Mouse (Mus musculus) CD4-positive helper T cell, adult 2 months (primary cell): ENCODE results near the gene Axin2.

Experiments used
- DNase-seq: peaks from one replicate; pipeline ENCODE4 v3.0.0-alpha.2; 2012; ENCODE audit warnings: low read depth, missing footprints, low spot score

Axin2 gene

GRCm38 (mm10) chr11:108929176-108929575, 9.0 kb downstream of the Axin2 start:
- no peak for DNase-seq

- DNase-seq, result no peak
Observed at GRCm38 (mm10) chr11:108929700-108930099, 9.6 kb downstream of the Axin2 start.

GRCm38 (mm10) chr11:108930612-108931011, 10.5 kb downstream of the Axin2 start:
- no peak for DNase-seq

GRCm38 (mm10) chr11:108933835-108934234, 13.7 kb downstream of the Axin2 start:
- no peak for DNase-seq

GRCm38 (mm10) chr11:108935128-108935868, 15.1 kb downstream of the Axin2 start:
- no peak for DNase-seq

- DNase-seq, result no peak
Observed at GRCm38 (mm10) chr11:108936016-108936792, 16.1 kb downstream of the Axin2 start.

- DNase-seq, result no peak
Observed at GRCm38 (mm10) chr11:108940655-108941412, 20.7 kb downstream of the Axin2 start.

- no peak for DNase-seq
Observed at GRCm38 (mm10) chr11:108941836-108942235, 21.7 kb downstream of the Axin2 start.

GRCm38 (mm10) chr11:108943741-108944140, 23.6 kb downstream of the Axin2 start:
- DNase-seq, result no peak

- no peak for DNase-seq
Observed at GRCm38 (mm10) chr11:108945666-108946065, 25.5 kb downstream of the Axin2 start.

- no peak for DNase-seq
Observed at GRCm38 (mm10) chr11:108947425-108948184, 27.5 kb downstream of the Axin2 start.

- DNase-seq, result no peak
Observed at GRCm38 (mm10) chr11:108948501-108948900, 28.4 kb downstream of the Axin2 start.

- DNase-seq, result no peak
Observed at GRCm38 (mm10) chr11:108948931-108949330, 28.8 kb downstream of the Axin2 start.

GRCm38 (mm10) chr11:108952343-108952742, 32.2 kb downstream of the Axin2 start:
- DNase-seq, result peak; percentile 16

- no peak for DNase-seq
Observed at GRCm38 (mm10) chr11:108955943-108956342, 35.8 kb downstream of the Axin2 start.

- no peak for DNase-seq
Observed at GRCm38 (mm10) chr11:108958349-108958748, 38.2 kb downstream of the Axin2 start.

GRCm38 (mm10) chr11:108959196-108959595, 39.0 kb downstream of the Axin2 start:
- DNase-seq, result no peak

- DNase-seq, result no peak
Observed at GRCm38 (mm10) chr11:108961651-108962065, 41.5 kb downstream of the Axin2 start.

- no peak for DNase-seq
Observed at GRCm38 (mm10) chr11:108963476-108964232, 43.5 kb downstream of the Axin2 start.

- DNase-seq, result no peak
Observed at GRCm38 (mm10) chr11:108965740-108966139, 45.6 kb downstream of the Axin2 start.

- no peak for DNase-seq
Observed at GRCm38 (mm10) chr11:108973459-108973858, 53.3 kb downstream of the Axin2 start.
